Mouse (Mus musculus): ENCODE data around the gene Lrrk1.
A peak's percentile ranks its signal among the peaks of the same experiment; 100 is the strongest.

The Lrrk1 gene

GRCm38 (mm10) chr7:66384891-66385290 lies 3.3 kb downstream of the Lrrk1 start:
- DNase-seq (ENCODE audit: low spot score in 2 of 2) = no peak

GRCm38 (mm10) chr7:66384213-66384612 lies 3.9 kb downstream of the Lrrk1 start:
- peak; percentile 42 to 54 for DNase-seq (ENCODE audit: low spot score in 2 of 2)

DNA sequence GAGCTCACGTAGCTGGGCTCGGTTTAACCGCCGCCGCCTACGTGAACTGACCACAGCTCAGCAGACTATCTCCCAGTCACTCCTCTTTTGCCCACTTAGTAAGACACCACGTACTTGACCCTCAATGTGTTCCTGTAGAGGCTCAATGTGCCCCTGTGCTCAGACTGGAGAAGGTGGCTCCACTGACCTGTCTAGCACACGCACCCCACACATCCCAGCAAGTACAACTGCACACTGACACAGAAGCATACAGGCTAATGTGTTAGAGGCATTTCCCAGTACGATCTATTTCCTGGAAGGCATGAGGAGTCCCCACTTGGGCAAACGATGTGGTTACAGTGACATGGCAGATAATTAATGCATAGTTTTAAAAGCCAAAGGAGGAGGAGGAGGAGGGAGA lies 11.6 kb downstream of the Lrrk1 start:
- DNase-seq (ENCODE audit: low spot score in 2 of 2) = peak; percentile 20 to 46

- DNase-seq (ENCODE audit: low spot score in 2 of 2) = no peak
Measured at GRCm38 (mm10) chr7:66375736-66376135, 12.4 kb downstream of the Lrrk1 start.

DNA sequence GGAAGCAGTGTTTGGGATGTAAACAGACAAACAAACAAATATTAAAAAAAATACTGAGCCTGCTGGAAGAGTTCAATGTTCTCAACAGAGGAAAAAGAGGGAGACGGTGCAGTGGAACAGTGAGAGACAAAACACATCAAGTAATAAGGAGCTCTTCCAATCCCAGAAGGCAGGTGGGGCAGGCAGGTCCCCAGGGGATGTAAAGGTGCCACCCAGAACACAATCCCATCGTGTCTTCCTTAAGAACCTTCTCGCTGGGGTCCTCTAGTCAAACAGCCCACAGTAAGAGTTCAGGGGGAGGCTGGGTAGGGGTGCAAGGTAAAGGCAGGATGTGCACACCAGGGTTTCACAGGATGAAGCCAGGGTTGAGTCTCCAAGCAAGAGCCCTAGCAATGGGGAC lies 14.8 kb downstream of the Lrrk1 start:
- no peak for DNase-seq (ENCODE audit: low spot score in 2 of 2)

DNA sequence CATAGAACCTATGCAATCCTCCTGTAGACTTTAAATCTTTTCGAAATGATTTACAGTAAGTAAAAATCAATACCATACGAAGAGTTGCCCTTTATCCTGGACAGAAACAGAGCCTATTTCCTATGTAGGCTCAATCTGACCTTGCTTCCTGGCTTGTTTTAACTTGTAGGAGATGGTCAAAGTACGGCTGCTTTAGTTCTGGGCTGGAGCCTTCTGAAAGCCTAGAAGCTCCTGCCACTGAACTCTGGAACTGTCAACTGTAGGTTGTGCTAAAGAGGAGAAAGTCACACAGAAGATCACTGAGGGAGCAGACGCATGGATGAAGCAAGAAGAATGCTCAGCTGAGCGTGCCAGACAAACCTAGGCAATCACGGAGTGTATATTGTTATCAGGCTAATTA lies 17.2 kb downstream of the Lrrk1 start:
- no peak for DNase-seq (ENCODE audit: low spot score in 2 of 2)

DNA sequence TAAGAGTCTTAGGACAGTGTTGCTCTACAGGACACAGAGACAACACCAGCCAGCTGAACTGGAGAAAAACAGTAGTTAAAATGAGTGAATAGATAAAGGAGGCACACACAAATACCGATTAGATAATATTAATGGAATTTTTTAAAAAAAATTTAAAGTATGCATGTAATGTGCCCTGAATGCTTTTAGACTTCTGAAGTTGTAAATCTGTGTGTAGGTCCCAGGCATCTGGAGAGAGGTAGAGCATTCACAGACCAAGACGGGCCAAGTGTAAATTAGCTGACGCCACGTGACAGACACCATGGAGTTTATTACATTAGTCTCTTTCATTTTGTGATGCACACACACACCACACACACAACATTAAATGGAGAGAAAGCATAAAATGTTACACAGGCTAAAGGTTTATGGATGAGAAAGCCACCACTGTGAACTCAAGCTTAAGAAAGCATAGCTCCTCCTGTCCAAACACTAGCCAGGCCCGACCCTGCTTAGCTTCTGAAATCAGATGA lies 18.2 kb downstream of the Lrrk1 start:
- no peak for DNase-seq (ENCODE audit: low spot score in 2 of 2)

GRCm38 (mm10) chr7:66369071-66369933 lies 18.8 kb downstream of the Lrrk1 start:
- no peak for DNase-seq (ENCODE audit: low spot score in 2 of 2)

- no peak for DNase-seq (ENCODE audit: low spot score in 2 of 2)
Measured at GRCm38 (mm10) chr7:66365904-66366303, 22.2 kb downstream of the Lrrk1 start, which contains the start of gene Gm10974. Gene Gm10974 (plus strand): TSS chr7:66365905.

GRCm38 (mm10) chr7:66365411-66365810 lies 22.7 kb downstream of the Lrrk1 start:
- DNase-seq (ENCODE audit: low spot score in 2 of 2) = no peak

DNA sequence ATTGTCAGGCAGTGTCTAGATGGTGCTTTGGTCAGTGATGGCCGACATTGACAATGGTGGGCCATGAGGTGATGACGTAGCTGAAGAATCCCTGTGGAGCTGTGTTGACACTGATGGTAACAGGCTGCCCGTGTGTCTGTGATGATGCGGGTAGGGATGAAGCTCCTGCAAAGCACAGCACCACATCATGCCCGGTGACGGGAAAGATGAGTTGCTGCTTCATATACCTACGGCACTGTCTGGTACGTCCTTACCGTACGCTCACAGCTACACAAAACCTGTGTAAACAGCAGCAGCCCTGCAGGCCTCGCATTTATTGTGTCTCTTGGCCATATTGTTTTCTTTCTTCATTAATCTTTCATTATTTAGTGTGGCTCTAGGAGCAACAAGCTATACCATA lies 23.7 kb downstream of the Lrrk1 start:
- DNase-seq (ENCODE audit: low spot score in 2 of 2) = no peak

- DNase-seq (ENCODE audit: low spot score in 2 of 2) = no peak
Measured at GRCm38 (mm10) chr7:66359044-66359443, 29.1 kb downstream of the Lrrk1 start.

DNA sequence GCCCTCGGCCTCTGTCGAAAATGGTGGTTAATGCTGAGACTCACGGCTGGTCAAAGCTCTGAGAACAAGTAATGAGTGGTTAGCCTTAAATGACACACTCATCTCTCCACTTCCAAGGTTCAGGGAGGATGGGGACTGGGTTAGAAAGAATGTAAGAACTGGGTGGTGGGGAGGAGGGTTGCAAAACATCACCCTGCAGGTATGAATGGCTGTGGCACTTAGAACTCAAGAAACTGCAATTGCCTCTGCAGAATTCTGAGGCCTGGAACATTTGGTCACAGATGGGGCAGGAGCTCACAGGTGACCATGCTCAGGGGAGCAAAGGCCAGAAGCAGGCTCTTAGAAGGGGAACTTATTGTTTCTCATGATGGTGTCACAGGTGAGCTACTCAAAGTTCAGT lies 29.7 kb downstream of the Lrrk1 start:
- DNase-seq (ENCODE audit: low spot score in 2 of 2) = no peak

DNA sequence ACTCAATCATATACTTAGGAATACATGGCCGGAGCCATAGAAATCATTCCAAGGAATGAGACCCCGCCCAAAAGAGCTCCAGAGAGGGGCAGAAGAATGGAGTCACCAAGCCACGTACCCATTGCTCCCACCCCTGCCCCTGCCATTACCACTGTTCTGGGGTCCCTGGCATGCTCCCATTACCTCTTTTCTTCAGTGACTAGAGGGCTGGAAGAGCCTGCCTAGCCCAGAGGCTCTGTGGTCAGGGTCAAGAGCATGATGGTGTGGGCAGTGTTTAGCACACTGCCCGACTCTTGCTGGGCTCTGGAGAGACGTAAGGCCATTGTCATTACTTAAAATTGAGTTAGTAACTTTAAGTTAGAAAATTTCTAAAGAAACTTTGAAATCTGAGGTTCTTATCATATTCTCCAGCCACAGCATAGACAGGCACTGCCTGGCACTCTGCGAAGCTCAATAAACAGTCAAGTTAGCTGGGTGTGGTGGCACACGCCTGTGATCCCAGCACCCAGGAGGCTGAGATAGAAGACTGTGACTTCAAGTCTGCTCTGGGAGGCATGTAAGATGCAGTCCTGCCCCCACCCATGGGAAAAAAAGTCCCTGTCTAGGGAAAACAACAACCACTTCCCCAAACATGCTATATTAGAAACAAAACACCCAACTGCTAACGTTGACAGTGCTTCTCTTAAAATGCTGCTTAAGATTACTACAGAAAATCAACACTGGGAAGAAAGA lies 32.2 kb downstream of the Lrrk1 start:
- DNase-seq (ENCODE audit: low spot score in 2 of 2) = no peak

DNA sequence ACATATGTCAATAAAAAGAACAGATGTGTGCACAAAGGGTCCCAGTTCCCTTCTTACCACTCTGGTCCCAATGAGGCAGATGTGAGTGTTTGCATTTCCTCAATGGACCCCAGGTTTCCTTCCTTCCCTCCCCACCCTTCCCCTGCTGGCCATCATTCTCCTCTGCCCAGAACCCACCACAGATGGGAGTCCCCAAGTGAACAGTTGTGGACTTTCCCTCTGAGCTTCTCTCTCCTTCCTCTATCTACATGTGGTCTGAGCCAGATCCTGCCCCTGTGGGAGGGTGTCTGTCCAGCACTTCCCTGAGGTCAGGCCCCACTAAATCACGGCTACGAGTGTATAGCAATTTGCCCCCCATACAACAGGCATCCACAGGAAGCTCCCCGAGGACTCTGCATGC lies 33.2 kb downstream of the Lrrk1 start:
- DNase-seq (ENCODE audit: low spot score in 2 of 2) = no peak

GRCm38 (mm10) chr7:66351074-66351473 lies 37.1 kb downstream of the Lrrk1 start:
- no peak for DNase-seq (ENCODE audit: low spot score in 2 of 2)

- DNase-seq (ENCODE audit: low spot score in 2 of 2) = no peak
Measured at GRCm38 (mm10) chr7:66349670-66350069, 38.5 kb downstream of the Lrrk1 start.

- DNase-seq (ENCODE audit: low spot score in 2 of 2) = no peak
Measured at GRCm38 (mm10) chr7:66348588-66348987, 39.6 kb downstream of the Lrrk1 start.

DNA sequence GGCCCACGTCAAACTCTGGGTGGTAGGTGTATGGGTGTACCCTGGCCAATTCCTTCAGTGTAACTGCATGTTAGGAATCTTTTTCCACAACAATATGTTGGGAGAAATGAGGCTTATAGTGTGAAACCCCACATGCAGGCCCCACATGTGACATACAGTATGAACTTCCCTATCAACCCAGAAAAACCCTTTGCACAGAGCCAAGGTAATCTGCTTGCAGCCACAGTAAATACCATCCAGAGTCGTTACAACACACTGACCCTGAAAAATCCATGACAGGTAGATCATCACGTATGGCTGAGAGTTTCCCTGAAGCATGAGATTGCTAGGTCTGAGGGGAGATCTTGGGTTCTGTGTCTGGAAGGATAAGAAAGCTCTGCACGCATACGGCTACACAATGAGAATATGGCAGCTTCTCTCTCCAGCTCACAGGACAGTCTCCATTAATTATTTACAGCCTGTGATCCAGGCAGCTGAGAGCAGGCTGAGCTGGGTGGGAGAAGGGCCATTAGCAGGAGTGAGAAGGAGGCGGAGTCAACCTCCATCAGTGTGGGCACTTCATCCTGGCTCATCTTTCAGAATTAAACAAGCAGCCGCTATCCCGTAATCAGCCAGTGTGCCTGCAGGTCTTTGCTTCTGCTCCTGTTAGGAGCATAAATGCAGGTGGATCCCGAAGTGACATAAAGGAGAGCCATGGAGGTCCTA lies 41.0 kb downstream of the Lrrk1 start:
- no peak for DNase-seq (ENCODE audit: low spot score in 2 of 2)

GRCm38 (mm10) chr7:66343307-66343706 lies 44.8 kb downstream of the Lrrk1 start:
- DNase-seq (ENCODE audit: low spot score in 2 of 2) = no peak

- no peak for DNase-seq (ENCODE audit: low spot score in 2 of 2)
Measured at GRCm38 (mm10) chr7:66342831-66343230, 45.3 kb downstream of the Lrrk1 start.

GRCm38 (mm10) chr7:66342323-66342722 lies 45.8 kb downstream of the Lrrk1 start:
- DNase-seq (ENCODE audit: low spot score in 2 of 2) = peak; percentile 50 to 56

All from natural killer cell, adult 2 months (primary cell).